Mouse (Mus musculus): ENCODE data around the gene Sirpb1c. TPM values are rescaled to one million over a fixed set of nuclear protein-coding genes. Genes with fewer than 3 reads are reported as not detected.
"Not testable (repeated sequence)": the region's sequence is repeated elsewhere in the genome, so short reads cannot be mapped to it uniquely, and the experiment has no call there.

Gene Sirpb1c
- 0.24 TPM in 1 of 2 replicates, not detected in the other for polyA plus RNA-seq (2015; fragmentation: Nextera tagmentation; extraction: Ambion mirVana)

GRCm38 (mm10) chr3:15848280-15848679, at the start of gene Sirpb1c:
Gene Sirpb1c (minus strand): TSS chr3:15848528.
- H3K27me3 ChIP-seq; H3K9ac ChIP-seq; ATAC-seq (ENCODE audit: insufficient number of reproducible peaks, low FRiP score, low TSS enrichment, low read depth); H3K9me3 ChIP-seq; H3K4me2 ChIP-seq; H3K4me1 ChIP-seq; H3K4me3 ChIP-seq; H3K27ac ChIP-seq; H3K36me3 ChIP-seq: not testable (repeated sequence)
- 88% methylated on average over 1 of the region's 1 CpGs for WGBS

- no peak overlapping the region for H3K27ac ChIP-seq
- H3K9me3 ChIP-seq: no peaks in the 10 kb centered on the region
- H3K4me2 ChIP-seq: no peak overlapping the region
- no peak overlapping the region for H3K9ac ChIP-seq
- H3K4me1 ChIP-seq: no peaks in the 10 kb centered on the region
- whole genome bisulfite sequencing: 86% methylated on average over 3 of the region's 3 CpGs
- no peak overlapping the region for H3K4me3 ChIP-seq
- no peak for ATAC-seq (ENCODE audit: insufficient number of reproducible peaks, low FRiP score, low TSS enrichment, low read depth)
- no peaks in the 10 kb centered on the region for H3K27me3 ChIP-seq
- H3K36me3 ChIP-seq: no peaks in the 10 kb centered on the region
These were observed 38.1 kb upstream of the Sirpb1c start for GRCm38 (mm10) chr3:15886380-15886779.

- not testable (repeated sequence) for ATAC-seq (ENCODE audit: insufficient number of reproducible peaks, low FRiP score, low TSS enrichment, low read depth)
These were observed 7.4 kb upstream of the Sirpb1c start for GRCm38 (mm10) chr3:15855773-15856172.

GRCm38 (mm10) chr3:15849922-15850321, 1.6 kb upstream of the Sirpb1c start:
- no peaks in the 10 kb centered on the region for H3K4me1 ChIP-seq
- H3K27ac ChIP-seq: no peak overlapping the region
- H3K36me3 ChIP-seq: no peaks in the 10 kb centered on the region
- no peaks in the 10 kb centered on the region for H3K27me3 ChIP-seq
- H3K9ac ChIP-seq: no peak overlapping the region
- WGBS: 95% methylated on average over 1 of the region's 1 CpGs
- no peak for ATAC-seq (ENCODE audit: insufficient number of reproducible peaks, low FRiP score, low TSS enrichment, low read depth)
- H3K4me2 ChIP-seq: no peak overlapping the region
- H3K9me3 ChIP-seq: no peaks in the 10 kb centered on the region
- no peak overlapping the region for H3K4me3 ChIP-seq

More at GRCm38 (mm10) chr3:15855773-15856172, 7.4 kb upstream of the Sirpb1c start:
- H3K27me3 ChIP-seq, H3K9ac ChIP-seq, H3K4me1 ChIP-seq, H3K4me3 ChIP-seq, H3K9me3 ChIP-seq, H3K27ac ChIP-seq, H3K36me3 ChIP-seq, H3K4me2 ChIP-seq: not testable (repeated sequence)

- 77% methylated on average over 3 of the region's 3 CpGs for WGBS
- no peak overlapping the region for H3K27ac ChIP-seq
- H3K4me2 ChIP-seq: no peak overlapping the region
- H3K9me3 ChIP-seq: no peaks in the 10 kb centered on the region
- no peak overlapping the region for H3K4me3 ChIP-seq
- ATAC-seq (ENCODE audit: insufficient number of reproducible peaks, low FRiP score, low TSS enrichment, low read depth): peak; percentile 58; the same call in 1 of the 2 replicates
- no peaks in the 10 kb centered on the region for H3K27me3 ChIP-seq
- no peaks in the 10 kb centered on the region for H3K4me1 ChIP-seq
- no peaks in the 10 kb centered on the region for H3K36me3 ChIP-seq
- H3K9ac ChIP-seq: no peak overlapping the region
These were observed 838 bp downstream of the Sirpb1c start for GRCm38 (mm10) chr3:15847332-15848047.

- 67% methylated on average over 2 of the region's 2 CpGs for WGBS
- H3K27me3 ChIP-seq: not testable (repeated sequence)
These were observed 74.7 kb downstream of the Sirpb1c start for GRCm38 (mm10) chr3:15773642-15774041.

More at GRCm38 (mm10) chr3:15773642-15774041, 74.7 kb downstream of the Sirpb1c start:
- not testable (repeated sequence) for ATAC-seq (ENCODE audit: insufficient number of reproducible peaks, low FRiP score, low TSS enrichment, low read depth); H3K4me3 ChIP-seq; H3K9me3 ChIP-seq; H3K27ac ChIP-seq; H3K4me2 ChIP-seq; H3K4me1 ChIP-seq; H3K36me3 ChIP-seq; H3K9ac ChIP-seq

Other genes starting within 250 kb of the Sirpb1c start
- gene Gm5150, start 157.9 kb upstream of the Sirpb1c start, polyA plus RNA-seq (2015; fragmentation: Nextera tagmentation; extraction: Ambion mirVana): not detected in 2 replicates

Measured in limb, embryonic 15.5 days (tissue).